Mouse (Mus musculus): ENCODE data around the gene Pelo.

DNA sequence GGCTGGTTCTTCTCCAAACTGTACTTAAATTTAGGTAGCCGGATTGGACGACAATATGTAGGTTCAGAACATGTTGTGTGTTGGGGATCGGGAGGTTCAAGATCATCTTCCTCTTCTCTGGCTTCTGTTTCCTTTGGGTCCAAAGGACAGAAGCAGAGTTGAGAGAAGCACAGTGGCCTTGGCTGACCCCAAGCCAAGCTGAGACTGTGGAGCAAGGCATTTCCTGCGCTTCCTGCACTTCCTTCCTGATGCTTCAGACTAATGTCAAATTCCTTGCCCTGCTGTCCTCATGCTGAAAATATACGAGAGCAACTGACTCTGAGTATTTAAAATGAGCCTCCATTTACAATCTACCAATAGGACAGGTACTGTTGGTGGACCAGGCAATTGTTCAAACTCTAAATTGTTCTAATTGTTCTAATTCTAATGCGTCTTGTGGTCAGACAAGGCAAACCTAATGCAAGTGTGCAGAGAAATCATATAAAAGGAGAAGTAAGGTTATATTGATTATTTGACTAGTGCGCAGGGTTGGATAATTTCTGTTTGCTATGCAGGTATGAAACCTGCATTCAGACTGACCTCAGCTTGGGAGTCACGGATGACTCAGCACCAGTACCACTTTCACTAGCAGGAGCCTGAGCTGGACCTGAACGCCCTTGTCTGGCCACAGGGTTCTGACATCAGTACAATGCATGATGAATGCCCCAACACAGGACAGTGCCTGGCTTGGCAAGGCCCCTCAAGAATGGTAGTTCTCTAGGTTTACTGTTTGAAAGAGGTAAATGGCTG lies 12.4 kb downstream of the Pelo start:
- no peak for TF ChIP-seq CTCF (IDR thresholded peaks at IDR 0.05; ENCODE audit: extremely low read depth, insufficient read depth, low read length)
- no peak for TF ChIP-seq POLR2A (IDR thresholded peaks at IDR 0.05; ENCODE audit: extremely low read depth, insufficient read depth, low read length)

All from cortical plate, adult 2 months (tissue).